Mouse (Mus musculus) embryonic fibroblast, embryonic 13.5 days (primary cell): Measurements from ENCODE around the gene Fopnl. TPM values are rescaled to one million over a fixed set of nuclear protein-coding genes. Genes with fewer than 3 reads are reported as not detected.

Source experiments
- H3K27ac ChIP-seq: 2 replicates; pipeline ENCODE4 v1.5.1; 2012; ENCODE audit warnings: low read length, control low read depth, inconsistent platforms; ENCODE audit not compliant: insufficient read depth
- H3K4me1 ChIP-seq: 2 replicates; pipeline ENCODE4 v1.6.1; 2011; ENCODE audit warnings: low read length; ENCODE audit not compliant: control insufficient read depth, insufficient read depth
- H3K4me3 ChIP-seq: 2 replicates; pipeline ENCODE4 v1.5.1; 2011; ENCODE audit warnings: mild to moderate bottlenecking, control low read depth, low read length; ENCODE audit not compliant: insufficient read depth
- CTCF ChIP-seq: IDR thresholded peaks from 2 replicates; pipeline ENCODE4 v1.5.1; 2011; ENCODE audit warnings: mild to moderate bottlenecking, control low read depth, low read length, moderate library complexity, borderline replicate concordance; ENCODE audit not compliant: insufficient read depth
- POLR2A ChIP-seq: IDR thresholded peaks from 2 replicates; pipeline ENCODE4 v1.6.1; 2011; ENCODE audit warnings: low read depth, mild to moderate bottlenecking, control low read depth, low read length, moderate library complexity
- polyA plus RNA-seq: library from polyadenylated mRNA; stranded (reverse); fragments of >200 nt; gene quantifications from 2 replicates; pipeline ENCODE4 v1.2.4, GENCODE M21; 2011; ENCODE audit warnings: low read depth; ENCODE audit not compliant: missing spikeins, insufficient read length

Fopnl gene
- polyA plus RNA-seq, 1 experiment = 75.4 TPM

DNA sequence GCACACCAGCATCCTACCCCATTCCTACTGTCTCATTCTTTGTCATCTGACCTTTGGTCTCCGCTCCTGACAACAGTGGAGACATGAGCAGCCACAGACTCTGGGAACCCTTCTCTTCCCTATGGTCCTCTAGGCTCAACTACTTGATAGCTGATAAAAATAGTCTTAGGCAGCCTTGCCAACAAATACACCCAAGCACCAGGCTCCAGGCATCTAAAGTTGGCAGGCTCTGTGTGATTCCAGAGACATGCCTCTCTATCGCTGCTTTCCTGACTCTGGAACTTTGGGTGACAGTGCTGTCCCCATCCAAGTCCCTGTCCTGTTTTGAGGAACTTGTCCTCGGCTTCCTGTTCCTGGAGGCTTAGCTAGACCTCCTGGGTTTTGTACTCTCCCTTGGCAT, 63.6 kb downstream of the Fopnl start:
- Histone ChIP-seq H3K4me3 (no peak overlapping the region), H3K27ac (no peak overlapping the region), H3K4me1 (no peaks in the 10 kb centered on the region)
- TF ChIP-seq CTCF = no peak
- TF ChIP-seq POLR2A = no peak

DNA sequence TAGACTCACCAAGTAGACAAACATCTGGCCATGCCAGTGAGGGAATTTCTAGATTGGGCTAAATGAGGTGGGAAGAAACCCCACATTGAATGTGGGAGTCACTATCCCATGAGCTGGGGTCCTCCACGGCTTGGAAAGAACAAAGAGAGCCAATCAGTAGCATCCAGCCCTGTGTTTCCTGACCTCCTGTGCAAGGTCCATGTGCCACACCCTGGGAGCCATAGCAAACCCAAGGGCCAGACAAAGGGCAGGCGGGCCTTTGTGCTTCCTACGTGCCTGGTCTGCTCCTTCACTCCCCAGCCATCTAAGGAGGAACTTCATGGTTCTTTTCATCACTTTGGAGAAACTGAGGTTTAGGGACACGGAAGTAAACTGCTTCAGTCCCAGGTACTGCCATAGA, 64.3 kb downstream of the Fopnl start:
- TF ChIP-seq POLR2A = no peak
- TF ChIP-seq CTCF = no peak
- Histone ChIP-seq H3K27ac (no peak overlapping the region), H3K4me1 (no peaks in the 10 kb centered on the region), H3K4me3 (no peak overlapping the region)

DNA sequence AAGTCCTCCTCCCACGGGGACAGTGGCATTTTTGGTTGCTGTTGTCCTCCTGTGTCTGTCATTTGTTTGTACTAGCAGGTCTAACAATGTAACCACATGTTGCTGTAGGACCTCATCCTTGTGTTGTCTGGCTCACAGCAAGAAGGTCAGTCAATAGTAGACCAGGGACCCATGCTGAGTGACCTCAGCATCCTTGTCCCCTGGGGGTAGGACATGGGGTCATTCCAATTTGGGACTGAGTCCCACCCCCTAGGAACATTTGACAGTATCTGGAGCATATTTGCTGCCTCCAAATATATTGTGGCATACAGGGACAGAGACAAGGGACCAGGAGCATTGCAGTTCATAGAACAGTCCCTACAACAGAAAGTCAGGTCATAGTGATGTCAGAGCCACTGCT, 67.3 kb downstream of the Fopnl start:
- Histone ChIP-seq H3K4me1 (no peaks in the 10 kb centered on the region), H3K4me3 (no peak overlapping the region), H3K27ac (no peak overlapping the region)
- no peak for TF ChIP-seq POLR2A
- TF ChIP-seq CTCF = no peak

Other genes starting within 250 kb of the Fopnl start
- 57.1 and 65.1 TPM in 2 replicates for gene Nde1, start 154.1 kb downstream of the Fopnl start, polyA plus RNA-seq
- 37.7 and 40.0 TPM in 2 replicates for gene Marf1, start 154.1 kb downstream of the Fopnl start, polyA plus RNA-seq
- gene Myh11, start 26.0 kb downstream of the Fopnl start, polyA plus RNA-seq = 19.8 and 33.2 TPM in 2 replicates
- 78.6 and 141 TPM in 2 replicates for gene Abcc1, start 44.2 kb upstream of the Fopnl start, polyA plus RNA-seq
- not detected in 2 replicates for gene A630010A05Rik, start 244.9 kb upstream of the Fopnl start, polyA plus RNA-seq